Mouse (Mus musculus) cerebellum, adult 9-11 months (tissue): Measurements from ENCODE around the gene Parg.
"Not testable (repeated sequence)": the region's sequence is repeated elsewhere in the genome, so short reads cannot be mapped to it uniquely, and the experiment has no call there.

Experiments used
- DNase-seq: peaks from one replicate; pipeline ENCODE4 v3.0.0; 2022

Gene Parg

DNA sequence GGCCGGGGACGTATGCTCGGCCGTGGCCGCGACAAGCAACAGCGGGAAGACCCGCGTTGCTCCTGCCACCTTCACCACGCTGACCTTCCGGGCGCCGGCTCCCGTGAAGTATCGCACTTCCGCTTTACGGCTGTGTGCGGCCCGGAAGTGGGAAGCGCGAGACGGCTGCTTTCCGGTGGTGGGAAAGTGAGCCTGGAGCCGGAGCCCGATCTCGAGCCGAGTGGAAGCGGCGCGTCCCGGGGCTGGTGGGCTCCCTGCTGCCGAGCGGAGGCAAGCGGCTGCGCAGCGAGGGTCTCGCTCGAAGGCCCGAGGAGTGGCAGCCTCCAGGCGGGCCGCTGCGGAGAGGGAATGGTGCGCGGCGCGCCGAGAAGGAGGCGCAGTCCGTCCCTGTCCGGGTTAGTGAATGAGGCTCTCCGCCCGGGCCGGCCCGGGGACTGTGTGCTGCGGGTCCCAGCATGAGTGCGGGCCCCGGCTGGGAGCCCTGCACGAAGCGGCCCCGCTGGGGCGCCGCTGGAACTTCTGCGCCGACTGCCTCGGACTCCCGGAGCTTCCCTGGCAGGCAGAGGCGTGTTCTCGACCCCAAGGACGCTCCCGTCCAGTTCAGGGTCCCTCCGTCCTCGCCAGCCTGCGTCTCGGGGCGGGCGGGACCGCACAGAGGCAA, at the start of gene Parg, which contains the start of gene Timm23:
Parg (plus strand) TSS at position 159 of the 661 bp plus-strand sequence.
Timm23 (minus strand) TSS at position 108 of the 661 bp plus-strand sequence.
- DNase-seq = peak; percentile 86

- DNase-seq = no peak
These were observed 49.3 kb upstream of the Parg start for GRCm38 (mm10) chr14:32152243-32152965.

DNA sequence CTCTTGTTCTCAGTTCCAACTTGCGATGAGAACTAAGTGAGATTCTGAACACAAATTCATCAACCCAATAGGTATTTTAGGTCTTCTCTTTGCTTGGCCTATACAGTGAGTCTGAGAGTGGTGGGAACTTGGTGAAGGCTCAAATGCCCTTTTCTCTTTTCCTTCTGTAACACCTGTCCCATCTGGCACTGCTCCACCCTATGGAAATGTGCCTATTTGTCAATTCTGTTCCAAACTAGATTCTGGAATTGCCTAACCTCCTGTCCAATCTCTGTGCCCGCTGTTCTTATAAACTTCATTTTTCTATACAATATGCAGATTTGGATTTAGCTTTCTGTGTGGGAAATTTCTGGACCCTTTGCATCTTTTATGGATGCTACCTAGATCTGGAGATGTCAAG, 48.6 kb upstream of the Parg start:
- DNase-seq = no peak

- DNase-seq = no peak
These were observed 47.0 kb upstream of the Parg start for GRCm38 (mm10) chr14:32154758-32155157.

- DNase-seq = no peak
These were observed 42.5 kb upstream of the Parg start for GRCm38 (mm10) chr14:32159150-32159670.

- DNase-seq = peak; percentile 98
These were observed 42.0 kb upstream of the Parg start, which contains the start of gene Ncoa4 for GRCm38 (mm10) chr14:32159690-32160246. Gene Ncoa4 (plus strand): TSS chr14:32159865.

GRCm38 (mm10) chr14:32160563-32160962, 41.2 kb upstream of the Parg start:
- no peak for DNase-seq

GRCm38 (mm10) chr14:32161090-32161885, 40.5 kb upstream of the Parg start:
- no peak for DNase-seq

- no peak for DNase-seq
These were observed 39.5 kb upstream of the Parg start for GRCm38 (mm10) chr14:32162231-32162630.

DNA sequence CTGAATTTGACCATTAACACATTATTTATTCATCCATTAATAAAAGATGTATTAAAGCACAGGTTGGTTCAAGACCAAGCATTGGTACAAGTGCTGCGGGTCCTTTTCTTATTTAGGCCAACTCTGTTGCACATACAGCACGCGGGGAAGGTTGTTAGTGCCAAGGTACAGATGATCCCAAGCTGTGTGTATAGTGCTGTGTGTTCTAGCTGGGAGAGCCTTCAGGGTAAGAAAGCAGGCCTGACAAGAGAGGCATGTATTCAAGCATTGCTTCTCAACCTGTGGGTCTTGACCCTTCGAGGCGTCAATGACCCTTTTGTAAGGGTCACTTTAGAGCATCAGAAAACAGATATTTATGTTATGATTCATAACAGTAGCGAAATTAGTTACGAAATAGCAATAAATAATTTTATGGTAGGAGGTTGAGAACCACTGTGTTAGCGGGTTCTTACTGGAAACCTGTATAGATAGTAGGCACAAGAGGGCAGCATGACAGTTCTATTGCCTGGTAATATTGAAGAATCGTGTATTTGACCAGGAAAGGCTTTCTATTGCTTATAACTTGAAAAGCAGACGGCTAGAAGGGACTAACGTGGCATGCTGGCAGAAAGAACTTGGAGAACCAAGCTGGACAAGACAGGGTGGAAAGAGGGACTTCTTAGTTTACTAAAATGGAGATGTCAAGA, 38.4 kb upstream of the Parg start:
- no peak for DNase-seq

DNA sequence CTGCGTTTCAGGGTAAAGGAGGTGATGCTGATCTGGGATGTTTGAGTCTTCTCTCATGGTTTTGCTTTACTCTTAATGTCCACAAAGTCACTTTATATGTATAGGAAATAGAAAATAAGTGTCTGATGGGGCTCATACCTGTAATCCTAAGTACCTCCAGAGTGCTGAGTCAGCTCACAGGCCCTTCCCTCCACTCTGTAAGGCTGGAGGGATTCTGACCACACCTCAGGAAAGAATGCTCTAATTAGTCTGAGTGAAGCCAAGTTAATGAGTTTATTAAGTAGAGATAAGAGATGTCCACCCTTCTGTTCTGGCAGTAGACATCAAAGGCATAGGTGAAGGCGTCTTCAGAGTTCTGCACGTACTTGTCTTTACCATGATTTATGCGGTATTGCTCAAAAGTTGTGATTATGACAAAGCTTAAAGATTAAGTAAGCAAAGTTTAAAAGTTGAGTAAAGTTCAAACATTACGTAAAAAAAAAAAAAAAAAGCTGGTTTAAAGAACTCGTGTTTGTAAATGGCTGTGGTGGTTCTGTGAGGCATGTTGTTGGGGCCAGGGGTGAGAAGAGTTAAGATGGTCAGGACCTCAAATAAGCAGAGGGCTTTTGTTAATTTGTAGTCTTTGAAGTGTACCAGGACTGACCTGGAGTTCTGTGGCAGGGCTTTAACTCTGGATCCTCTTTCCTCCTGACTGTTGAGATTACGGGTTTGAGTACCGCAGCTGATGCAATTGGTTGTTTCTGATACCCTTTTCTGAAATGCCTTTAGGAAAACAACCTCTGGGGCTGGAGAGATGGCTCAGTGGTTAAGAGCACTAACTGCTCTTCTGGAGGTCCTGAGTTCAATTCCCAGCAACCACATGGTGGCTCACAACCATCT, 37.3 kb upstream of the Parg start:
- no peak for DNase-seq

DNA sequence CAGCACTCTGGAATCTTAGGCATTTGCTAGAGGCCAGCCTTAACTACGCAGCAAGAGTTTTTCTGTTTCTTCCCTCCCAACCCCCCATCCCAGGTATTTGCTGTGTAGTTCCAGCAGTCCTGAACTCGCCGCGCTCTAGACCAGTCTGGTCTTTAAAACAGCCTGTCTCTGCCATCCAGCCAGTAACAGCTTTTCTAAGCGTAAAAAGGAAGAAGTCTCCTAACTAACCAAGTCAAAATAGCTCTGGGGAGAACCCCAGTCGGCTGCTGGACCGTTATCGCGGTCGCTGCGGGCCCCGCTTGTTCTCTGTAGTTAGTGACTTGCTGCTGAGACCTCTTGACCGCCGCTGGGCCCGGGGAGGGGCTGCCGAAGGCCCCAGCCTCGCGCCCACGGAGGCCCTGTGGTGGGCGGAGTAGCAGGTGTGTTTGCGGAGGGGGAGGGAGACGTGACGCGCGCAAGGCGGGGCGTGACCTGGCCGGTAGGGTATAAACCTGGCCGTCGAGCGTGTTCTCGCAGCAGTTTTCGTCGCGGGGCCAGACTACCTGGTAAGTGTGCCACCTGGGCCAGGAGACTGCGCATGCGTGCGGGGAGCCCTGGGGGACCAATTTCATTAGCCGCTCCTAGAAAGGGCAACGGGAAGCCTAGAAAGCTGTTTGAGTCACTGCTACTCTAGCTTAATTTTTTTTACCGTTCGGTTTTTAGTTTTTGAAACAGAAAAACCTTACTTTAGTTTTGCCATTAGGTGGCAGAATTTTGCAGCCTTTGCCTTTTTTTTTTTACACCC, 36.3 kb upstream of the Parg start:
- DNase-seq = peak; percentile 90

- no peak for DNase-seq
These were observed 35.7 kb upstream of the Parg start for GRCm38 (mm10) chr14:32166062-32166441.

GRCm38 (mm10) chr14:32166840-32167239, 34.9 kb upstream of the Parg start:
- no peak for DNase-seq

GRCm38 (mm10) chr14:32167326-32167725, 34.4 kb upstream of the Parg start:
- DNase-seq = no peak

DNA sequence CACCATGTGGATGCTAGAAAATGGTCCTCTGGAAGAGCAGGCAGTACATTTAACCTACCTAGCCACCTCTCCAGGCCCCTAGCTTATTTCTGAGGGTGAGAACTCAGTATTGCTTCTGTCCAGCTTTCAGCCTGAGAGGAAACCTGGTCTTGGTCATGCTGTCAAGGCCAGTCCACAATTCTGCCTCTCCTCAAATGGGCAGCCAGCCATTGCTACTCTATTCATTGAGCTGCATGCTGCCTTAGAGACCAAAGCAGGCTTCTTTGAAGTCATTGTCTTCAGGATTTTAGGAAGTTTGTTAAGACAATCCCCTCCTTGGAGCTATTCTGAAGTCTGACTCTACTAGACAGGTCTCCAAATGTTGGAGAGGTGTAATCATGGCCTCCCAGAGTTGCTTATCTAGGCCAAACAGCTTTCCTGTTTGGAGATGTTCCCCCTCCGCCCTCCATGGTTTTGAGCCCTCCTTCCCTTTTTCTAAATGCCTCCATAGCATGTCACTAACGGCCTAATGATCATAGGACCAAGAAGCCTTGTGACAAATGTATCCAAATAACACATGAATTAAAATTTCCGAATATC, 33.0 kb upstream of the Parg start:
- DNase-seq = no peak

- DNase-seq = no peak
These were observed 31.6 kb upstream of the Parg start for GRCm38 (mm10) chr14:32170137-32170536.

GRCm38 (mm10) chr14:32175310-32175709, 26.4 kb upstream of the Parg start:
- no peak for DNase-seq

GRCm38 (mm10) chr14:32176590-32176989, 25.2 kb upstream of the Parg start:
- DNase-seq = not testable (repeated sequence)
